In genomic region chr9:37351266-37351665, GRCm38 (mm10) we compare ENCODE assay signal across 26 mouse cellular contexts. TPM values are rescaled to one million over a fixed set of nuclear protein-coding genes. Genes with fewer than 3 reads are reported as not detected.
DNase-seq lines count a peak whose midpoint lies in the region; ATAC-seq and TF ChIP-seq lines count a peak whose summit lies in the region.
"Had no signal": no experiment of that assay in that cellular context is flagged by ENCODE, and none has a peak within 500 bp of the region (broad histone marks: within the 10 kb centered on the region; RNA-seq: fewer than 3 reads in every experiment).

No protein-coding gene starts in this region.

- H3K9ac ChIP-seq in forebrain, embryonic 14.5 days (ENCODE audit: low read length): no peak overlapping the region
- H3K9ac ChIP-seq: heart, embryonic 13.5 days; limb, embryonic 12.5 days; liver, embryonic 15.5 days; midbrain, embryonic 13.5 days; neural tube, embryonic 15.5 days had no signal

- no peak overlapping the region for H3K4me2 ChIP-seq in forebrain, embryonic 14.5 days (ENCODE audit: low read length)
- H3K4me2 ChIP-seq: heart, embryonic 13.5 days; limb, embryonic 12.5 days; liver, embryonic 15.5 days; midbrain, embryonic 13.5 days; neural tube, embryonic 15.5 days had no signal

- no peak overlapping the region for H3K4me3 ChIP-seq in layer of hippocampus, adult 2 months
- no peak overlapping the region for H3K4me3 ChIP-seq in forebrain, embryonic 14.5 days (ENCODE audit: low read depth, low read length)
- H3K4me3 ChIP-seq: gastrocnemius, adult 2 months; heart, embryonic 13.5 days; limb, embryonic 12.5 days; liver, embryonic 15.5 days; midbrain, embryonic 13.5 days; myocyte; neural tube, embryonic 15.5 days had no signal

- ATAC-seq in forebrain, embryonic 14.5 days: no peak
- ATAC-seq: hindbrain, embryonic 16.5 days; intestine, postnatal 0 days; midbrain, embryonic 13.5 days; Patski had no signal

- peak overlapping the region; percentile 46 for H3K27ac ChIP-seq in layer of hippocampus, adult 2 months
- H3K27ac ChIP-seq in forebrain, embryonic 14.5 days (ENCODE audit: low read depth, low read length): no peak overlapping the region
- H3K27ac ChIP-seq: gastrocnemius, adult 2 months; heart, embryonic 13.5 days; limb, embryonic 12.5 days; liver, embryonic 15.5 days; macrophage; midbrain, embryonic 13.5 days; neural tube, embryonic 15.5 days had no signal

- TF ChIP-seq POLR2A in brain, embryonic 14.5 days (IDR thresholded peaks at IDR 0.05; ENCODE audit: borderline replicate concordance, extremely low read depth, insufficient read depth, insufficient read length, poor library complexity, severe bottlenecking): no peak

- H3K27me3 ChIP-seq in forebrain, embryonic 14.5 days (replicated peaks; ENCODE audit: control insufficient read depth, insufficient read depth, low read length): no peaks in the 10 kb centered on the region
- H3K27me3 ChIP-seq: heart, embryonic 13.5 days; limb, embryonic 12.5 days; liver, embryonic 15.5 days; midbrain, embryonic 13.5 days; neural tube, embryonic 15.5 days; Patski had no signal

- no peak for TF ChIP-seq CTCF in layer of hippocampus, adult 2 months (conservative IDR thresholded peaks at IDR 0.05)
- TF ChIP-seq CTCF in brain, embryonic 14.5 days (IDR thresholded peaks at IDR 0.05; ENCODE audit: borderline replicate concordance, extremely low read depth, insufficient read depth, insufficient read length): no peak

- peak; percentile 9 for DNase-seq in cerebellum, adult 9-11 months
- DNase-seq in cerebellum, postnatal 4 days (ENCODE audit: low spot score in 2 of 2): no peak
- no peak for DNase-seq in layer of hippocampus, adult 2 months (ENCODE audit: low spot score in 2 of 2)
- no peak for DNase-seq in layer of hippocampus, postnatal 36 days
- peak; percentile 42 for DNase-seq in lung, postnatal 36 days
- DNase-seq in lung, postnatal 25 days (ENCODE audit: low spot score): no peak
- DNase-seq in brain, embryonic 14.5 days (ENCODE audit: low read depth): peak; percentile 30
- DNase-seq in forebrain, embryonic 14.5 days (ENCODE audit: low spot score): no peak
- DNase-seq: adrenal gland, postnatal 10 days; cerebellum, adult 11 months; cerebellum, postnatal 14 days; gastrocnemius, adult 2 months; right cerebral cortex, postnatal 4 days; thymus, postnatal 25 days had no signal

- 48% methylated on average over 2 of the region's 2 CpGs for WGBS in forebrain, embryonic 14.5 days

- no peaks in the 10 kb centered on the region for H3K36me3 ChIP-seq in forebrain, embryonic 14.5 days (ENCODE audit: control insufficient read depth, insufficient read depth, low read length)
- H3K36me3 ChIP-seq: heart, embryonic 13.5 days; limb, embryonic 12.5 days; liver, embryonic 15.5 days; midbrain, embryonic 13.5 days; neural tube, embryonic 15.5 days had no signal

- H3K9me3 ChIP-seq in forebrain, embryonic 14.5 days (replicated peaks; ENCODE audit: control insufficient read depth, low read length): no peaks in the 10 kb centered on the region
- H3K9me3 ChIP-seq: heart, embryonic 13.5 days; limb, embryonic 12.5 days; liver, embryonic 15.5 days; midbrain, embryonic 13.5 days; neural tube, embryonic 15.5 days had no signal

- peaks cover 12% of the 10 kb centered on the region for H3K4me1 ChIP-seq in forebrain, embryonic 14.5 days (ENCODE audit: control insufficient read depth, insufficient read depth, low read length)

RNA-seq across cellular contexts. Expression of gene Ccdc15, which starts 3.0 kb away (rescaled TPM):
- total RNA-seq in layer of hippocampus, adult 2 months (2021): 1 to 10 TPM; 1.6 to 3.1 TPM
- 1 to 10 TPM; 1.9 to 2.2 TPM for total RNA-seq in layer of hippocampus, postnatal 36 days (2021)
- polyA plus RNA-seq in brain, embryonic 14.5 days (2012; rRNA removed): 3.2 and 3.3 TPM in 2 replicates
- 5.3 and 7.1 TPM in 2 replicates for polyA plus RNA-seq in forebrain, embryonic 14.5 days (2014; fragmentation: Nextera tagmentation; extraction: Ambion mirVana)

RNA-seq across cellular contexts. Expression of gene Hepacam, which starts 15.9 kb away (rescaled TPM):
- 10 to 100 TPM; 65.9 to 68.1 TPM for total RNA-seq in layer of hippocampus, adult 2 months (2021)
- 10 to 100 TPM; 66.3 to 66.9 TPM for total RNA-seq in layer of hippocampus, postnatal 36 days (2021)
- 5.0 and 10.8 TPM in 2 replicates for polyA plus RNA-seq in brain, embryonic 14.5 days (2012; rRNA removed)
- polyA plus RNA-seq in forebrain, embryonic 14.5 days (2014; fragmentation: Nextera tagmentation; extraction: Ambion mirVana): 1.9 and 4.5 TPM in 2 replicates
- total RNA-seq: heart, postnatal 25 days had no signal
- polyA plus RNA-seq: kidney, embryonic 16.5 days; limb, embryonic 12.5 days; liver, embryonic 15.5 days; macrophage; myocyte; Patski had no signal

RNA-seq across cellular contexts. Expression of gene Robo4, which starts 50.4 kb away (rescaled TPM):
- 1 to 10 TPM; 4.9 to 5.8 TPM for total RNA-seq in layer of hippocampus, adult 2 months (2021)
- total RNA-seq in layer of hippocampus, postnatal 36 days (2021): 1 to 10 TPM; 5.4 to 7.0 TPM
- polyA plus RNA-seq in brain, embryonic 14.5 days (2012; rRNA removed): 4.8 and 7.2 TPM in 2 replicates
- 3.3 and 3.7 TPM in 2 replicates for polyA plus RNA-seq in forebrain, embryonic 14.5 days (2014; fragmentation: Nextera tagmentation; extraction: Ambion mirVana)
- polyA plus RNA-seq: macrophage, myocyte, Patski had no signal

Comparison
In these comparisons a context has a peak if more than half of its experiments do, and no peak if none do; other contexts are left out.
1. DNase-seq: peak in cerebellum, adult 9-11 months (single experiment), lung, postnatal 36 days (single experiment) and brain, embryonic 14.5 days (single experiment); none in cerebellum, postnatal 4 days (0 of 2), layer of hippocampus, adult 2 months (0 of 2), layer of hippocampus, postnatal 36 days (0 of 2), lung, postnatal 25 days (single experiment) and forebrain, embryonic 14.5 days (single experiment).